Mouse (Mus musculus): ENCODE results near the gene Car3. TPM values are rescaled to one million over a fixed set of nuclear protein-coding genes. Genes with fewer than 3 reads are reported as not detected.

The Car3 gene
- polyA plus RNA-seq, 1 experiment from 2014 or later: 2.0 TPM

DNA sequence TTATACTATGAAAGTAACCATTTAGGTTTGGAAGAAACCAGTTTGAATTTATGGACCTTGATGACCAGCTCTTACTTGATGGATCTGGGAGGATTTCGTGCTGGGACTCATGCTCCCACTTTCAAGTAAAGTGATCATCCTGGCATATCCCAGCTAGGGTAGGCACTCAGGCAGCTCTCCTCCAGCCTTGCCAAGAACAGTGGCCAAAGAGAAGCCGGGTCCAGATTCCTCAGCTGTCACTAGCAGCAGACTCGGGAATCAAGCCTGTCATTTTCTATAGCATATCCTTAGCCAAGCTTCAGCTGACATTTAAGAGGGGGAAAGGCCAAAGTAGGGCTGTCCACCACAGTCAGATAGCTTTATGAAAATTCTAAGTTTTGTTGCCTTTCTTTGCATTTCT is 3.0 kb upstream of the Car3 start:
- H3K4me1 ChIP-seq (replicated peaks): peaks cover 16% of the 10 kb centered on the region
- H3K27me3 ChIP-seq (ENCODE audit: insufficient read depth, poor library complexity, severe bottlenecking): no peaks in the 10 kb centered on the region
- no peak for DNase-seq (ENCODE audit: low spot score)
- WGBS: 71% methylated on average over 3 of the region's 3 CpGs
- H3K4me3 ChIP-seq: no peak overlapping the region
- no peak overlapping the region for H3K27ac ChIP-seq
- H3K9me3 ChIP-seq: no peaks in the 10 kb centered on the region
- no peaks in the 10 kb centered on the region for H3K36me3 ChIP-seq

DNA sequence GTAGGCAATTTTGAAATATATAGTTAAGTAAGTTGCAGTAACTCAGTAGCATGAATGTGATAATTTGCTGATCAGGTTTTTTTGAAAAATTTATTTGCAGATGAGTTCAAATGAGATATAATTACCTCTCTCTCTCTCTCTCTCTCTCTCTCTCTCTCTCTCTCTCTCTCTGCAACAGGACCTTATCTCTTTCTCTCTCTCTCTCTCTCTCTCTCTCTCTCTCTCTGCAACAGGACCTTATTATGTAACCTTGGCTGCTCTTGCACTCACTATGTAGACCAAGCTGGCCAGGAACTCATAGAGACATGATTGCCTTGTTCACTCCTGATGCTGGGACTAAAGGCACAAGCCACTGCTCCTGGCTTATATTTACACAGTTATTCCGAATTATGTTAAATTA is 2.1 kb upstream of the Car3 start:
- no peak overlapping the region for H3K4me3 ChIP-seq
- no peak overlapping the region for H3K27ac ChIP-seq
- no peaks in the 10 kb centered on the region for H3K9me3 ChIP-seq
- H3K36me3 ChIP-seq: no peaks in the 10 kb centered on the region
- no peaks in the 10 kb centered on the region for H3K27me3 ChIP-seq (ENCODE audit: insufficient read depth, poor library complexity, severe bottlenecking)
- peaks cover 16% of the 10 kb centered on the region for H3K4me1 ChIP-seq (replicated peaks)
- no peak for DNase-seq (ENCODE audit: low spot score)
- WGBS: 83% methylated on average over 1 of the region's 1 CpGs

DNA sequence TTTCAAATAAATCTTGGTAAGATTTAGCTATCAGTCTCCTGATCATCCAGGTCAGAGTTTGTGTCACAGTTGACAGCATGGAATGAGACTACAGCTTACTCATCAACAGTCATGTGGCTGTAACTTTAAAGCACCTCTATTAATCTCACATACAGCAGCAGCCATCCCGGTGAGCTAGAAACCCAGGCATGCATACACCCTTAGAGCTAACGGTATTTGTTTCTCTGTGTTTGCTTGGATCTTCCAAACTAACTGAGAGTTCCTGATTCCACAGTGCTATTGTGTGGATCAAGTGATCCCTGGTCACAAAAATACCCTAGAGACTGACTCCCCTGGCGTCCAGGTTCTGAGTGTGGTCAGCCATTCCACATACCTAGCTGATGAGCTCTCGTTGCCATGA is 1.5 kb upstream of the Car3 start:
- H3K9me3 ChIP-seq: no peaks in the 10 kb centered on the region
- 23% methylated on average over 4 of the region's 4 CpGs for WGBS
- no peak overlapping the region for H3K27ac ChIP-seq
- H3K4me1 ChIP-seq (replicated peaks): peaks cover 16% of the 10 kb centered on the region
- H3K36me3 ChIP-seq: no peaks in the 10 kb centered on the region
- no peaks in the 10 kb centered on the region for H3K27me3 ChIP-seq (ENCODE audit: insufficient read depth, poor library complexity, severe bottlenecking)
- DNase-seq (ENCODE audit: low spot score): no peak
- peak overlapping the region; percentile 58; the same call in 1 of the 2 replicates for H3K4me3 ChIP-seq

DNA sequence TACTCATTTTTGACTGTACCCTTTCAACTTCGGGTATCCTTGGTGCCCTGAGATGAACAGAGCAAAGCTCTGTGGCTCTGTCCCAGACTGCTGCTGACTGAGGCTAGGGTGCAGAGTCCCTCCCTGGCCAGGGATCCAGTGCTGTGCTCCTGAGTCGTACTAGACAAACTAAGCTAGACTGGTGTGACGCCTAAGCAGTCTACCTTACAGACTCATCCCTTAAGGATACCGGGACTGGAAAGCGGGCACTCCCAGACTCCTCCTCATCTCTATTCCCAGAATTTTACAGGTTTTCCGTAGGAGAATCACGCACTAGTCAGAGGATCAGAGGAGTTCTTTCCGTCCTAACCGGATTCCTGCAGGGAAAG is 674 bp upstream of the Car3 start:
- Histone ChIP-seq H3K27ac (peak overlapping the region; percentile 87), H3K9me3 (no peaks in the 10 kb centered on the region), H3K4me1 (replicated peaks) (peaks cover 16% of the 10 kb centered on the region), H3K27me3 (ENCODE audit: insufficient read depth, poor library complexity, severe bottlenecking) (no peaks in the 10 kb centered on the region), H3K36me3 (no peaks in the 10 kb centered on the region), H3K4me3 (peak overlapping the region; percentile 58)
- under 1% methylated on average over 9 of the region's 9 CpGs for WGBS
- DNase-seq (ENCODE audit: low spot score): no peak

DNA sequence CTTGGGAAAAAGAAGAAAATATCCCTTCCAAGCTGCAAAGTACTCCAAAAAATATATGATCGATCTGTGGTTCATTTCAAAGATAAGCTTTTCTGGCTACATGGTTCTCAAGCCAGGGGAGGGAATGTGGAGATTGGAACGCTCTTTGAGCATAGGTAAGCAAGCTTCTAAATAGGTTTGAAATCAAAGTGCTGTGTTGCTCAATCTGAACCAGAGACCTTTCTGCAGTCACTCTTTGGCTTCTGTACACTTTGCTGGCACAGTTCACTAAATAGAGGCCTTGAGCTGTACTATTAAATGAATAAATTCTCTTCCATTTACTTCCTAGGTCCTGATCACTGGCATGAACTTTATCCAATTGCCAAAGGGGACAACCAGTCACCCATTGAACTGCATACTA is 610 bp downstream of the Car3 start:
- no peak overlapping the region for H3K27ac ChIP-seq

DNA sequence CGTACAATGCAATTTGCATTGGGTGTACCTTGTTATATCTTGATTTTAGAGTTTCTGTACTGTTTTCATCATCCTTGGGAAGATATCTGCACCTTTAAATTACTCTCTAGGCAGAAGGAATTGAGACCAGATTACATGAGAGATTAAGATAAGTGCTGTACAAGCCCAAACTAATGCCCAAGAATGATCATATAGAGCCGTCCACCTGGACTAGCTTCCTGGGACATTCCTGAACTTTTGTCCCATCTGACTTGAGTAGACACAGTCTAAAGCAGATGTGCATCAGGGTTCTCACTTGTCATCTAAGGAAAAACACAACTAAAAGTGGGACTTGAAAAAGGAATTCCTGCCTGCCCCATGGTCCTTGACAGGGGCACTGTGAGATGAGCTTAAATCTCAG is 2.6 kb downstream of the Car3 start:
- H3K27ac ChIP-seq: no peak overlapping the region
- no peaks in the 10 kb centered on the region for H3K27me3 ChIP-seq (ENCODE audit: insufficient read depth, poor library complexity, severe bottlenecking)
- no peaks in the 10 kb centered on the region for H3K36me3 ChIP-seq
- no peak overlapping the region for H3K4me3 ChIP-seq
- 78% methylated on average over 2 of the region's 2 CpGs for whole genome bisulfite sequencing
- peaks cover 22% of the 10 kb centered on the region for H3K4me1 ChIP-seq (replicated peaks)
- H3K9me3 ChIP-seq: no peaks in the 10 kb centered on the region
- no peak for DNase-seq (ENCODE audit: low spot score)

More for the DNA sequence above, 610 bp downstream of the Car3 start:
- Histone ChIP-seq H3K36me3 (no peaks in the 10 kb centered on the region), H3K9me3 (no peaks in the 10 kb centered on the region), H3K4me3 (no peak overlapping the region), H3K27me3 (ENCODE audit: insufficient read depth, poor library complexity, severe bottlenecking) (no peaks in the 10 kb centered on the region), H3K4me1 (replicated peaks) (peaks cover 16% of the 10 kb centered on the region)
- DNase-seq (ENCODE audit: low spot score): no peak
- 95% methylated on average over 2 of the region's 2 CpGs for WGBS

DNA sequence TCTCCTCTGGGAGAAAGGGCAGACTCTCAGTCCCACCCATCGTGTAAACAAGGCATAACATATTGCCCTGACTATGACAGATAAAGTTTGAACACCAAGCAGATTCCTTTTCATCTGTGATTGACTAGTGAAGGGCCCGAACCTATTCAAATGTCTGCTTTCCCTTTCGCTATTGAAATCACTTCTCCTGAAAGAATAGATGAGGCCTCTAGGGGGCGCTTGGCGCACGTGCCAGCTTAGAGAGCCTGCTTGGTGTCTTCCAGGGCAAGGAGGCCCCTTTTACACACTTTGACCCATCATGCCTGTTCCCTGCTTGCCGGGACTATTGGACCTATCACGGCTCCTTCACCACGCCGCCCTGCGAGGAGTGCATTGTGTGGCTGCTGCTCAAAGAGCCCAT is 6.5 kb downstream of the Car3 start:
- Histone ChIP-seq H3K27ac (no peak overlapping the region), H3K27me3 (ENCODE audit: insufficient read depth, poor library complexity, severe bottlenecking) (no peaks in the 10 kb centered on the region), H3K4me1 (replicated peaks) (peaks cover 7% of the 10 kb centered on the region; the same call in 1 of the 2 replicates), H3K36me3 (no peaks in the 10 kb centered on the region), H3K4me3 (no peak overlapping the region), H3K9me3 (no peaks in the 10 kb centered on the region)
- DNase-seq (ENCODE audit: low spot score): peak; percentile 80
- WGBS: 21% methylated on average over 11 of the region's 11 CpGs

DNA sequence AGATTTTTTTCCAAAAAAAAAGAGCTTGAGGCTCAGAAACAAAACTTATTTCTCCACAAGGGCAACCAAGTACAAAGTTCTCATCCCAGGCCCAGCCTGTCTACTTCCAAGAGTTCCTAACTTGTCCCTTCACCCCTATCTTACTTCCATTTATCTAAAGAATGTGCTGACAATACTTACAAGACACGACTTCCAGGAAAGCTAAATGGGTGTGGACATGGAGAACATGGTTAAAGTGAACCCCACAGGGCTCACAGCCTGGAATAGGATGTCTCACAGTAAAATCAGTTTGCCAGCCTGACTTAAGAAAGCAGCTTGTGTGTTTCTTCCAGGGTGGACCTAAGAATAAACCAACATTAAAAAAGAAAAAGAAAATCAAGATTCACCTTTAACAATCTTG is 7.2 kb downstream of the Car3 start:
- DNase-seq (ENCODE audit: low spot score): no peak
- 74% methylated on average over 1 of the region's 1 CpGs for WGBS
- Histone ChIP-seq H3K27me3 (ENCODE audit: insufficient read depth, poor library complexity, severe bottlenecking) (no peaks in the 10 kb centered on the region), H3K9me3 (no peaks in the 10 kb centered on the region), H3K27ac (no peak overlapping the region), H3K4me1 (replicated peaks) (peaks cover 7% of the 10 kb centered on the region; the same call in 1 of the 2 replicates), H3K36me3 (no peaks in the 10 kb centered on the region), H3K4me3 (no peak overlapping the region)

DNA sequence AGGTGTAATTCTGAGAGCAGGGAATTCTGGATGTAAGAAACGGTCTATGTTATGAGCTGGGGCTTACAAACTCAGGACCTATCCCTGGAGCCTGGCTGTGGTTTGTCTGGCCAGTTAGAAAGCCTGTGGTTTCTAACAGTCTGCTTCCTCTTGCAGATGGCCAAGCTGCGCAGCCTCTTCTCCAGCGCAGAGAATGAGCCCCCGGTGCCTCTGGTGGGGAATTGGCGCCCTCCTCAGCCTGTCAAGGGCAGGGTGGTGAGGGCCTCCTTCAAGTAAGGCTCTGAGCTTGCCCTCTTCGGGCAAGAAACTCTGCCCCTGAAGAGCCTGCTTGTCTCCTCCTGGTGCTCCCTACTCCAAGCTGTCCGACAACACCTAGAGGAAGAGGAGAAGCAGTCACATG is 8.1 kb downstream of the Car3 start:
- WGBS: 58% methylated on average over 7 of the region's 7 CpGs
- H3K4me3 ChIP-seq: no peak overlapping the region
- no peak for DNase-seq (ENCODE audit: low spot score)

DNA sequence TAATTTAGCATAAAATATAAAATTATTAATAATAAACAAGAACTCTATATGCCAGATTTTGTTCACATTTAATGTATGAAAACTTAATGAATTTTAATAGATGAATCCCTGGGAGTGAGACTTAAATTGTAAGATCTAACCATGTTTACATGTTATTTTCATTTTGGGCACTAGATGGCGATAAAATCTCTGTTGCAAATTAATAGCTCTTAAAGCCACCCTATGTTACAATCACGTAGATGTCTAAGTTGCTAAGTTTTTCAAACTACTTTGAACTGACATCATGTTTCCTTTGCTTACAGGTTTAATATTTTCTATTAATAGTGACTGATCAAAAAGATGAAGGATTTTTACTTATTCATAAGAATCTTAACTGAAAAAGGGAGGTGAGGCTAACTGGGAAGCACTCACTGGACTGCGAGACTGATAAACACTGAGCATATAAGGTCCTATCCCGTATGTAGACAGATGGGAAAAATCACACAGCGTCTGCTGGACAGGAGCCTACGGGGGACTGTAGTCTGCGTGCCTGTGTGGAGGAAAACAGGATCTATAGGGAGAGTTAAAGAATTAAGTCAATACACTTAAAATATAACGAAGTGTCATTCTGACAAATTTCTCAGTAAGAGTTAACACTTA is 11.2 kb downstream of the Car3 start:
- Histone ChIP-seq H3K27ac (no peak overlapping the region), H3K9me3 (no peaks in the 10 kb centered on the region), H3K4me1 (replicated peaks) (peaks cover 6% of the 10 kb centered on the region; the same call in 1 of the 2 replicates), H3K4me3 (no peak overlapping the region), H3K27me3 (ENCODE audit: insufficient read depth, poor library complexity, severe bottlenecking) (no peaks in the 10 kb centered on the region), H3K36me3 (no peaks in the 10 kb centered on the region)
- DNase-seq (ENCODE audit: low spot score): no peak
- WGBS: 56% methylated on average over 8 of the region's 8 CpGs

More for the DNA sequence above, 8.1 kb downstream of the Car3 start:
- no peaks in the 10 kb centered on the region for H3K9me3 ChIP-seq
- H3K4me1 ChIP-seq (replicated peaks): peaks cover 7% of the 10 kb centered on the region; the same call in 1 of the 2 replicates
- H3K36me3 ChIP-seq: no peaks in the 10 kb centered on the region
- H3K27me3 ChIP-seq (ENCODE audit: insufficient read depth, poor library complexity, severe bottlenecking): no peaks in the 10 kb centered on the region
- no peak overlapping the region for H3K27ac ChIP-seq

DNA sequence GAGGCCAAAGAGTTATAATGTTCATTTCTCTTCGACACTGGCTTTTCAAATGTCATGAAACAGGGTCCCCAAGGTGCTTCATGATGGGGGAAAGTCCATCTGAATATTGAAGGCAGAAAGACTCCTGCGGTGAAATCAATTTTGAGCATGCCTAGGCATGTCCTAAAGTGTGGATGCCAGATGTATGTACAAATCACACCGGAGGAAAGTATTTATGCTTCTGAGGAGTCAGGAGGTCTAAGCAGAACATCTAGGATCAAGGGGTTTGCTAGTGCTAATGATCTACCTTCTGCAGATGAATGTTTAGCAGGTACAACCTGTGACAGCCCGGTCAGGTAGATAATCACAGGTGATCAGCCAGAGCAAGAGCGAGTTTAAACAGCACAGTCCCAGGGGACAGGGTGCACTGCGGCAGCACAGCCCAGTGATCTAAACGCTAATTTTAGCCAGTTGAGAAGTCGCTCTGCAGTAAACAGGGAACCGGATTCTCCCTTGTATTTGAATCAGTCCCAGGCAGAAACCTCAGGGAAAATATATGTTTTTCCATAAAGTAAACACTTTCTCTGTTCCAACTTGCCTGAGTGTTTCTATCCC is 13.1 kb downstream of the Car3 start:
- Histone ChIP-seq H3K9me3 (no peaks in the 10 kb centered on the region), H3K4me3 (no peak overlapping the region), H3K36me3 (no peaks in the 10 kb centered on the region), H3K27ac (no peak overlapping the region), H3K4me1 (replicated peaks) (no peaks in the 10 kb centered on the region), H3K27me3 (ENCODE audit: insufficient read depth, poor library complexity, severe bottlenecking) (no peaks in the 10 kb centered on the region)
- no peak for DNase-seq (ENCODE audit: low spot score)
- 80% methylated on average over 9 of the region's 9 CpGs for WGBS

DNA sequence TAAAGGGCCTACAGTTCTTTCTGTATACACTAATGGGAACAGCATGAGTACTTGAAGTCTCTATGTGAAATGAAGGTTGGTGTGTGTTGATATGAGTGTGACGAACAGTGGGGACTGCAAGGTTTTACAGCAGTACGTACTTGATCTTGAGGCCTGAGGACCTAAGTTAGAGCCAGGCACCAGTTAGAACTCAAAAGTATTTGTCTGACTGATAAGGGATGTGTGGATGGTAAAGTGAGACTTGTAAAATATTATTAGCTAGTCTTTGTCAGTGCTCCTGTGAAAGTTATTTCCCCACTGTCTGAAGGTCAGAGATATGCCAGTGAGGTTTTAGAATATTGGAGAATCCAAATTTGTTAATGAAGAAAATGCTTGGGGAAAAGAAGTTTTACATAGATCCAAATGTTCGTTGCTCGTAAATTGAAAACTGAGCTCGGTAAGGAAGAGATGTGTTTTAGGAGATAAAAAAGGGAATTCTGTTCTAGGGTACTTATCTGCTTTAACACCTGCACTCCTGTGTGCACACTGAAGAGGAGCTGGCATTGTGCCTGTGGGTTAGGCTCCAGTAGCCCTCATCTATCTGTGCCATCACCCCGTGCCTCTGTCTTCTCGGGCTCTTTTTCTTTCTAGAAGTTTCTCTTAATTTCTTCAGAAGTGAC is 14.1 kb downstream of the Car3 start:
- DNase-seq (ENCODE audit: low spot score): no peak
- Histone ChIP-seq H3K4me3 (no peak overlapping the region), H3K9me3 (no peaks in the 10 kb centered on the region), H3K27ac (no peak overlapping the region), H3K27me3 (ENCODE audit: insufficient read depth, poor library complexity, severe bottlenecking) (no peaks in the 10 kb centered on the region), H3K36me3 (no peaks in the 10 kb centered on the region), H3K4me1 (replicated peaks) (no peaks in the 10 kb centered on the region)
- 89% methylated on average over 7 of the region's 7 CpGs for WGBS

DNA sequence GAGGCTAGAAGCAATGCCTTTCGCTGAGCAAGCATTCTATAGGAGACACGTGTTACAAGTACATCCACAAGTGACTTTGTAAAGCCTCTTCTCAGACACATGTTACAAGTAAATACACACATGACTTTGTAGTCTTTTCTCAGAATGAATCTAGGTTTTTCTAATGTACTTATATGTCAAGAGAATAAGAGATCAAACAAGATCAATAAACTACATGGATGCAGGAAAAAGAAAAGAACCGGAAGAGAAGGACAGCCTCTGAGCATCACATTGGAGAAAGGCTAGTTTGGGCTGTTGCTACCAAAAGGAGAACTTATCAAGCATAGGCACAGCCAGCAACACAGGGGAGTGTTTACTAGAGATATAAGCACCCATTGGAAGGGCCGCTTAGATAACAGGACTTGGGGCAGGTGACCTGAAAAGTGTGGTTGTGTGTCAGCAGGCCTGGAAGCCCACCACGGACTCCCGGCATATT is 15.5 kb downstream of the Car3 start:
- Histone ChIP-seq H3K36me3 (no peaks in the 10 kb centered on the region), H3K9me3 (no peaks in the 10 kb centered on the region), H3K4me3 (no peak overlapping the region), H3K27me3 (ENCODE audit: insufficient read depth, poor library complexity, severe bottlenecking) (no peaks in the 10 kb centered on the region), H3K27ac (no peak overlapping the region), H3K4me1 (replicated peaks) (no peaks in the 10 kb centered on the region)
- DNase-seq (ENCODE audit: low spot score): no peak
- 75% methylated on average over 6 of the region's 6 CpGs for WGBS
